Mouse (Mus musculus) thymus, postnatal 4 days (tissue): ENCODE results near the gene Timp2.

ENCODE experiments used
- DNase-seq: peaks from one replicate; pipeline ENCODE4 v3.0.0; 2021

Gene Timp2

GRCm38 (mm10) chr11:118369251-118369650 lies 13.7 kb upstream of the Timp2 start:
- no peak for DNase-seq

GRCm38 (mm10) chr11:118368330-118368729 lies 12.8 kb upstream of the Timp2 start:
- DNase-seq = peak; percentile 73

- DNase-seq = no peak
Measured at GRCm38 (mm10) chr11:118366559-118366958, 11.0 kb upstream of the Timp2 start.

- DNase-seq = peak; percentile 3
Measured at GRCm38 (mm10) chr11:118366108-118366507, 10.6 kb upstream of the Timp2 start.

DNA sequence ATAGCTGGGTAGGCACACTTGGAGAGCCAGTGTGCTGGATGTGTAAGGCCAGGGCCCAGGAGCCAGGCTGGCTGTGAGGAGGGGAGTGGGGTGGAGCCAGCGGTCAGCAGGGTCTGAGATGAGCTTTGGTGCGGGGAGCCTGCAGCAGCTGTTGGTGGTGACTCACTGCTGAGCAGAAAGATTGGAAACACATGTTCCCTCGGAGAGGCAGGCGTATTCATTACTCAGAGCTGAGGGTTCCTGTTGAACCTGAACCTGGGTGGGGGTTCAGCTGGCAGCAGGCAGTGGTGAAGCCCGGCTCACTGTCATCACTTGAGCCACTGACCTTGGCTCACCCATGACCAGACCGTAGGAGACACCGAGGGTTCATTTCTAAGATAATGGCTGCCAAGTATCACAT lies 9.6 kb upstream of the Timp2 start:
- peak; percentile 6 for DNase-seq

DNA sequence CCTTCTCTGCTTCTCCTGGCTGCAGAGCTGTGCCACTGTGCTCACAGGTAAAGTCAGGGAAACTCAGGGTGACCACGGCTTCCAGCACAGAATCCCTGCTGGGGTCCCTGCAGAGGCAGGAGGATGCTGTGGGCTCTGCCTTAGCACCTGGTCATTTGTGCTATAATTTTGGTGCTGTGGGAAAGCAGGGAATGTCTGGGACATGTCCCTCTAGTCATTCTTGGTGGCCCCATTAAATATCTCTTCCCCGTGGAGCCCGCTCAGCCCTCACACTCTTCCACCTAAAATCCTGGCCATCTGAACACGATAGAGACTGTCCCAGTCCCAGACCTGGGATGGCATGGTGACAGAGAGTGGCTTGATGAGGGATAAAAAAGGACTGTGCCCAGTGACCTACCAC lies 8.5 kb upstream of the Timp2 start:
- peak; percentile 5 for DNase-seq

DNA sequence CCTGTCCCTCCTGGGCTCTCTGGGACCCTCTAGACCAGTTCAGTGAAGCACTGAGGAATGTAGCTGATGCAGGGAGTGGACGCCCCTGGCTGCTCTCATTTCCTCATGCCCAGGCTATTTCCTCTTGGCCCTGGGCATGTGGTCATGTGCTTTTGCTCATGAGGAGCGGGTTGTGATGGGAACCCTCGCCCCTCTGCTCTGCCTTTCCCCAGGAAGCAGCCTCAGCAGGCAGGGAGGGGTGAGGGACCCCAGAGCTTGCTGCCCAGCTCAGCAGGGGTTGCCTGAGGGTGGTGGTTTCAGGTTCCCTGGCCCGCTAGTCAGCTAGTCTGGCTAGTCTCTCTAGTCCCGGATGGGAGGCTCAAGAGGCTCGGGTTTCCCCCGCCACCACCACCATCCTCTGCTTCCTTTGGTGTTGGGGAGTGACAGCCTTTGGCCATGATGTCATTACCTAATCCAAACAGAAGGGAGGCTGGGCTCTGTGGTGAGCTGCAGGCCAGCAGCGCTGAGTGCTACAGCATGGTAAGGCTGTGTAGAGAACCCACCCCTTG lies 7.5 kb upstream of the Timp2 start:
- DNase-seq = peak; percentile 10

- peak; percentile 3 for DNase-seq
Measured at GRCm38 (mm10) chr11:118362501-118362900, 7.0 kb upstream of the Timp2 start.

- DNase-seq = peak; percentile 51
Measured at GRCm38 (mm10) chr11:118360907-118361341, 5.4 kb upstream of the Timp2 start.

DNA sequence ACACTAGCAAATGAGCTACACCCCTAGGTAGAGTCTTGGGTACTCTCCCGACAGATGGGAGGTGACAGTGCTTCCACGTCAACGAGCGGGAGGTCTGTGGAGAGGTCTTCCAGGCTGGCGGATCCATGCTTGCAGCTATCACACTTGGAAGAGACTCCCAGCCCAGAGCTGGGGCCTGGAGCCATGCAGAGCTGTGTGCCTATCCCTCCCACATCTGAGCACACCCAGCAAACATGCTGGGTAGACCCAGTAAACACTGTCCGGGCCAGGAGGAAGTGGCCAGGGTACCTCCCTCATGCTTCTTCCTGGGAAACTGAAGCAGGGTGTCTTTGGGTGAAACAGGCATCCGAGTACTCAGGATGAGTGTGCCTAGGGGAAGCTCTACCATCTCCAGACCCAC lies 5.0 kb upstream of the Timp2 start:
- DNase-seq = peak; percentile 9

DNA sequence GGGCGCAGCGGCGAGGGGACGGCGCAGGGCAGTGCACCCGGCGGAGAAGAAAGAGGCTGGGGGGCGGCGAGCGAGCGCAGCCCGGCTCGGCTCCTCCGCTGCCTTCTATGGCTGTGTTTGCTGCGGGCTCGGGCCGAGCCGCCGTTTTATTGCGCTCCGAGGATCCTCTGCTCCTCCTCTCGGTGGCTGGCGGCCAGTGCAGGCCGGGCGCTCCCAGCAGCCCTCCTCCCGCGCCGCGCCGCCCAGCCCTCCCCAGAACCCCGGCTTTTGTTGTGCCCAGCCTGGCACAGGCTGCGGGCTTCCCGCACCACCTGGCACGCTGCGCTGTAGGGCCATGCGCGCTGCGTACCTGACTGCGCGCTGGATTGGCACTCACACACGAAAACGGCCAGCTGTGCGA lies 335 bp downstream of the Timp2 start:
- peak; percentile 93 for DNase-seq

DNA sequence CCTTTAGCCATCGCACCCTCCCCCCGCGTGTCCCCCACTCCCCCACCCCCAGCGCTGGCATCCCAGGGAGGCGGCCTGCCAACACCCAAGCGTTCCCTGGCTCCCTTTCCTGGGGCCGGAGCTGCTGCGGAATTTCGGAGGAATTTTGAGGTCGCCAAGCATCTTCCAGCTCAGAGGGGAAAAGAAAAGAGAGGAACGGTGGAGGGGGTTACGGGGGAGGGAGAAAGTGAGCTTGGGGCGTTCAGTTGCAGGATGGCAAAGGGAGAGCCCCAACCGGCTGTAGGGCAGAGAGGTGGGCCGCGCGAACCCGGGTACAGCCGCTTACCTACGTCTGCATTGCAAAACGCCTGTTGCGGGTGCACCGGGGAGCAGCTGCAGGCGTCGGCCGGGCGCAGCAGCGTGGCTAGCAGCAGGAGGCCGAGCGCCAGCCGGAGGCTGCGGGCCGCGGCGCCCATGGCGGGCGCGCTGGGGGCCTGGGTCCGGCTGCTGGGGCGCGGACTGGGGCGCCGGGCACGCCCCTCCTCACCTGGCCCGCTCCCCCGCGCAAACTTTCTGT lies 826 bp downstream of the Timp2 start:
- DNase-seq = peak; percentile 76

DNA sequence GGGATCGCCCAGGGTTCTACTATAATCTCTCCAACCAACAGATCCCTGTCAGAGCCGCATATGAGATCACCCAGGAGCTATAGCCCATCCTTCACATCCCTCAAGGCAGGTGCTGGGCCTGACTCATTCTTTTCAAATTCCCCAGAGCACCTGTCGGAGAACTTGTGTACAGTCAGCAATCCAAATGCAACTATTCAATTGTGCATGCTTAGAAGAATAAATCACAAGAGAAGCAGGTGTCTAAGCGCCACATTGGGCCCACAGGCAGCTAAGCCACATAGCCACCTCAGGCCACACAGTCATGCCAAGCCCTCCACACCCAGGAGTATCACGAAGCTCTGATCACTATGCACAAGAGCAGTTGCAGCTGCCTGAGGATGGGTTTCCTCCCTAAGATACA lies 6.0 kb downstream of the Timp2 start:
- DNase-seq = peak; percentile 44

- peak; percentile 86 for DNase-seq
Measured at GRCm38 (mm10) chr11:118348877-118349276, 6.7 kb downstream of the Timp2 start.

- DNase-seq = peak; percentile 72
Measured at GRCm38 (mm10) chr11:118348419-118348818, 7.1 kb downstream of the Timp2 start.

DNA sequence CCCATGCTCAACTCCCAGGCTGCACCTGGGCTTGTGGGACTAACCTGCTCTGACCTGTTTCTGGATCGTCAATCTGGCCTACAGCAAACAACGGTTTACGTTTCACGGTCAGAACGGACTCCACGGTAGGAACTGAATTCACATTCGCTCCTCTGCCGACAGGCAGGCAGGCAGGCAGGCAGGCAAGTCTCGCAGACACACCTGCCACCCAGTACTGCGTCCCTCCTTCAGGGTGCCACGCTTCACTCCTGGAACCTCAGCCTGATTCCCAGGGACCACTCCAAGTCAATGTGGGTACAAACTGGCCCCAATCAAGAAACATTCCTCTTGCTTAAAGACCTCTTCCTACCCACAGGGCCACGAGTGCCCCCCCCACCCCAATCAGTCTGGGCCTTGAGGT lies 7.6 kb downstream of the Timp2 start:
- peak; percentile 53 for DNase-seq

- no peak for DNase-seq
Measured at GRCm38 (mm10) chr11:118347391-118347790, 8.1 kb downstream of the Timp2 start.

DNA sequence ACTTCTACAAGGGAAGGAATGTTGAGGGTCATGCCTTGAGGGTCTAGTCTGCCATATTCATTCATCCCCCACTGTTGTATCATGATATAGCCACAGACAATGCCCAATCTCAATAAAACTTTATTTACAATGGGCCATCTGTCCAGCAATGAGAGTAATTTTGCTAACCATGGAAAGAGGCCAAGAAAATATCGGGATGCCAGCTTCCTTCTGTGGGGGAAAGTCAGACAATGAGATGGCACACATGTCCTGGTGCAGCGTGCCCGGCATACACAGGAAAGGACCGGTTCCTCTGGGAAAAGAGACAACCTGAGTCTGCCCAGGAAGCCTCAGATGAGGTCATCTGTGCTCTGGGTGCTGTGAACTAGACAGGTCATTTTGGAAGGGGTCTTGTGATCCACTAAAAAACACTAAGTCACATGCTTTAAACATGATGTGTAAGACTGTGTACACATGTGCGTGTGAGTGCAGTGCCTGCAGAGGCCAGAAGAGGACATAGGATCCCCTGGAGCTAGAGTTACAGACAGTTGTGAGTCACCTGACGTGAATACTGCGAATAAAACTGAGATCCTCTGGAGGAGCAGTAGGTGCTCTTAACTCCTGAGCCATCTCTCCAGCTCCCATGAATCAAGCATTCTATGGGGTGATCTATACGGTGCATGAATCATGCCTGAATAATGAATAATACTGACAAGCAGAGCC lies 9.0 kb downstream of the Timp2 start:
- DNase-seq = peak; percentile 52

- DNase-seq = peak; percentile 34
Measured at GRCm38 (mm10) chr11:118345693-118346092, 9.8 kb downstream of the Timp2 start.

DNA sequence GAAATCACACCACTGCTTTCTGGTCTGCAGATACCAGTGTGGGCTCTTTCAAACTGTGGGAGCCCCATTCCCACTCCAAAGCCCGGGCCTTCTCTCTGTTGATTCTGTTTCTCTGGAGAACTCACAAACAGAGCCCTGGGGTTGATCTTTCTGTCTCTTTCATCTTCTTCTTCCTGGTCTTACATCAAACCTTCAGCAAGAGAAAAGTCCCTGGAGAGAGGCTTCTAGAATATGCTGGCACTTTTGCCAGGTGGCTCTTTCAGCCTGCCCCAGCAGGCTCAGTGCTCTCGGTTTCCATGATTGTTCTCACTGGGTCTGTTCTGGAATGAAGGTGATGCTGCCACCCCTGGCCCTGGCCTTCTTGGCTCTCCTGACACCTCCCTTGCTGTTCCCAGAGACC lies 11.9 kb downstream of the Timp2 start:
- DNase-seq = no peak

DNA sequence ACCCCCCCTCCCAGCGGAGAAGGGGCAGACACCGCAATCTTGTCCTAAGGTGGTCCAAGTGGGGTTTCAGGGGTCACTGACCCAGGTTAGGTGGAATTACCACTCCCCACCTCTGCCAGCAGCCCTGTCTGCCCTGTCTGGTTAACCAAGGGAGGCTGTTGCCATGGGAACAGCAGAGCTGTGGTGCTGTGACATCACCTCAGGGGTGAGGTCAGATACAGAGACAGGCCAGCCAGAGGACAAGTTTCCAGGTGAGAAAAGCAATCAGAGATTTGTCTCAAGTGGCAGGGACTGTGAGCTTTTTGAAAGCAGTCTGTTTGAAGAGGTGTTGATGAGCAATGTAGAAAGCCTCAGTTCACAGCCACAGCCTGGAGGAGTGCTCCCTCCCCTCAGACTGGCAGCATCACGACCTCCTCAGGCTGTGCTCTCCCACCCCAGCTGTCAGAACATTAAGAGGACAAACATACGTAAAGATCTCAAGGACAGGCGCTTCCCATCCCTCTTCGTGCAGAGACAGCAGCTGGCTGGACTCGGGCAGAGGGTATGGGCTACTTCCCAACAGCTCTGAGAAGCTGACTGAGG lies 13.0 kb downstream of the Timp2 start, which contains the start of gene Cep295nl:
Gene Cep295nl (minus strand): TSS at position 101 of the 582 bp plus-strand sequence.
- peak; percentile 40 for DNase-seq

DNA sequence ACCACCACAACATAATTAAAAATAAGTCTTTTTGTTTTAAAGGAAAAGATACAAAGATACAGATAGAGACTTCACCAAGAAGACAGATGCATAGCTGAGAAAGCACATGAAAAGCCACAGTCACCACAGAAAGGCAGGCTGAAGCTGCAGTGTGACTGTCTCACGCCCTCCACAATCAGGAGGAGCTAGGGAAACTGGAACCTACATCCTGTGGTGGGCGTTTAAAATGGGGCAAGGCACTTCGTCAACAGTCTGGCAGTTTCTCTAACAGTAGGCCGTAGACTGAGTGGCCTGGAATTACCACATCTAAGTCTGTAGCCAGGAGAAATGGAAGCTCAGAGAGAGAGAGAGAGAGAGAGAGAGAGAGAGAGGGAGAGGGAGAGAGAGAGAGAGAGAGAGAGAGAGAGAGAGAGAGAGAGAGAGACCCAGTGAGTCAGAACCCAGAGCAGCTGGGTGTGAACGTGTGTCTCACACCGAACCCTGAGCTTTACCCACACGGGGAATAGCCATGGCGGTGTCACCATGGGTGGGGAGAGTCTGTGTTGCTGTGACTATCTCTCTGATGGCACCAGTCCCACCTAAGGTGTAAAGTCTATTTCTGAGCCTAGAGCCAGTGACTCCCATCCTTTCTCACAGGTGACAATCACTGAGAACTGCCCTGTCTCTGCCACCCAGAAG lies 17.9 kb downstream of the Timp2 start:
- DNase-seq = peak; percentile 64

DNA sequence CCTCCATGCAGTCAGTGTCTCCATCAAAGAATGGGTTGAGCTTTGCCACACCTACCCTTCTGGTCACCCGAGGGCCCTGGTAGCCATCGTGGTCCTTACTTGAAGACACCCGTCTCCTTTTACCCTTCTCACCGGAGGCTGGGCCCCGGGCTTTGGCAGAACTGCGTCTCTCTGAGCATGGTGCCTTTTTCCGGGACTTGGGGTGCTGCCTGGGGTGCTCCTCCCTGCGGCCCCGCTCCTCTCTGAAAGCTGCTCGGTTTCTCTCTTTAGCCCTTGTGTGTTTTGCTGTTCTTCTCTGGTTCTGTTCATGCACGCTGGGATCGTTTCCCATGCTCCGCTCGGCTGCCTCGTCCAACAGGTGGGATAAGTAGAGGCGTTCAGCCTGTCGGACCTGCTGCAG lies 22.1 kb downstream of the Timp2 start:
- no peak for DNase-seq
